Mouse (Mus musculus) liver, adult 2 months (tissue): ENCODE results near the gene D130043K22Rik.

Experiments
- CTCF ChIP-seq: fragments of 200-500 bp; IDR thresholded peaks from 2 replicates; pipeline ENCODE4 v1.5.1; 2011; ENCODE audit warnings: low read depth, low read length, control low read depth
- POLR2A ChIP-seq: fragments of 200-500 bp; IDR thresholded peaks from 2 replicates; pipeline ENCODE4 v1.6.1; 2011; ENCODE audit warnings: low read length, control low read depth; ENCODE audit not compliant: insufficient read depth; ENCODE audit errors: extremely low read depth

- TF ChIP-seq POLR2A (no peak), CTCF (no peak)
These were observed 103.9 kb downstream of the D130043K22Rik start for GRCm38 (mm10) chr13:24948870-24949269.
